Mouse (Mus musculus): Measurements from ENCODE around the gene Bspry.

The Bspry gene

GRCm38 (mm10) chr4:62480709-62481605 lies 1.1 kb downstream of the Bspry start:
- DNase-seq (ENCODE audit: low read depth) = no peak

- DNase-seq (ENCODE audit: low read depth) = no peak
These were observed 5.1 kb downstream of the Bspry start for GRCm38 (mm10) chr4:62484928-62485327.

GRCm38 (mm10) chr4:62485450-62486161 lies 5.8 kb downstream of the Bspry start:
- DNase-seq (ENCODE audit: low read depth) = no peak

- DNase-seq (ENCODE audit: low read depth) = no peak
These were observed 6.4 kb downstream of the Bspry start for GRCm38 (mm10) chr4:62486162-62486696.

- DNase-seq (ENCODE audit: low read depth) = no peak
These were observed 7.3 kb downstream of the Bspry start for GRCm38 (mm10) chr4:62487172-62487571.

GRCm38 (mm10) chr4:62487914-62488313 lies 8.1 kb downstream of the Bspry start:
- no peak for DNase-seq (ENCODE audit: low read depth)

- DNase-seq (ENCODE audit: low read depth) = no peak
These were observed 12.8 kb downstream of the Bspry start for GRCm38 (mm10) chr4:62492682-62493081.

- DNase-seq (ENCODE audit: low read depth) = no peak
These were observed 14.4 kb downstream of the Bspry start for GRCm38 (mm10) chr4:62494230-62494629.

GRCm38 (mm10) chr4:62495946-62496345 lies 16.1 kb downstream of the Bspry start:
- DNase-seq (ENCODE audit: low read depth) = no peak

- DNase-seq (ENCODE audit: low read depth) = no peak
These were observed 17.0 kb downstream of the Bspry start for GRCm38 (mm10) chr4:62496815-62497214.

- no peak for DNase-seq (ENCODE audit: low read depth)
These were observed 20.9 kb downstream of the Bspry start for GRCm38 (mm10) chr4:62500799-62501198.

GRCm38 (mm10) chr4:62501534-62501933 lies 21.7 kb downstream of the Bspry start:
- no peak for DNase-seq (ENCODE audit: low read depth)

GRCm38 (mm10) chr4:62501964-62502732 lies 22.3 kb downstream of the Bspry start:
- DNase-seq (ENCODE audit: low read depth) = peak; percentile 94

- no peak for DNase-seq (ENCODE audit: low read depth)
These were observed 23.1 kb downstream of the Bspry start for GRCm38 (mm10) chr4:62502969-62503368.

- DNase-seq (ENCODE audit: low read depth) = no peak
These were observed 23.6 kb downstream of the Bspry start, which contains the start of gene Hdhd3 for GRCm38 (mm10) chr4:62503374-62503970. Gene Hdhd3 (minus strand): TSS chr4:62503467.

- no peak for DNase-seq (ENCODE audit: low read depth)
These were observed 26.1 kb downstream of the Bspry start for GRCm38 (mm10) chr4:62505991-62506390.

GRCm38 (mm10) chr4:62506798-62507197 lies 26.9 kb downstream of the Bspry start:
- DNase-seq (ENCODE audit: low read depth) = peak; percentile 69

- no peak for DNase-seq (ENCODE audit: low read depth)
These were observed 29.0 kb downstream of the Bspry start for GRCm38 (mm10) chr4:62508839-62509238.

- DNase-seq (ENCODE audit: low read depth) = no peak
These were observed 30.1 kb downstream of the Bspry start for GRCm38 (mm10) chr4:62509946-62510345.

- no peak for DNase-seq (ENCODE audit: low read depth)
These were observed 34.2 kb downstream of the Bspry start for GRCm38 (mm10) chr4:62513998-62514506.

- DNase-seq (ENCODE audit: low read depth) = no peak
These were observed 35.1 kb downstream of the Bspry start for GRCm38 (mm10) chr4:62514995-62515394.

All from c-Kit-positive CD71-positive TER-119-negative erythroid progenitor cells, embryonic 14.5 days (primary cell).